Mouse (Mus musculus) liver, embryonic 15.5 days (tissue): ENCODE results near the gene Itga2. TPM values are rescaled to one million over a fixed set of nuclear protein-coding genes. Genes with fewer than 3 reads are reported as not detected.

ENCODE experiments used
- ATAC-seq: fragments of 200-750 bp; cut with Nextera tagmentation; 2 replicates; pipeline ENCODE4 v1.8.0; 2017; ENCODE audit warnings: moderate number of reproducible peaks, mild to moderate bottlenecking, moderate library complexity; ENCODE audit not compliant: insufficient read depth
- H3K27ac ChIP-seq: fragments of 300-500 bp; sonication (generic); replicated peaks from 2 replicates; pipeline ENCODE4 v1.5.1; 2015; ENCODE audit warnings: mild to moderate bottlenecking, inconsistent platforms
- H3K27me3 ChIP-seq: fragments of 300-500 bp; sonication (generic); 2 replicates; pipeline ENCODE4 v1.6.1; 2015; ENCODE audit warnings: mild to moderate bottlenecking, inconsistent platforms
- H3K36me3 ChIP-seq: fragments of 300-500 bp; sonication (generic); replicated peaks from 2 replicates; pipeline ENCODE4 v1.6.1; 2015; ENCODE audit warnings: moderate library complexity, mild to moderate bottlenecking, inconsistent platforms
- H3K4me1 ChIP-seq: fragments of 300-500 bp; sonication (generic); replicated peaks from 2 replicates; pipeline ENCODE4 v1.6.1; 2015; ENCODE audit warnings: inconsistent platforms
- H3K4me2 ChIP-seq: fragments of 300-500 bp; sonication (generic); 2 replicates; pipeline ENCODE4 v1.6.1; 2015; ENCODE audit warnings: moderate library complexity, mild to moderate bottlenecking, inconsistent platforms
- H3K4me3 ChIP-seq: fragments of 300-500 bp; sonication (generic); replicated peaks from 2 replicates; pipeline ENCODE4 v1.5.1; 2015; ENCODE audit warnings: mild to moderate bottlenecking, inconsistent platforms
- H3K9ac ChIP-seq: fragments of 300-500 bp; sonication (generic); 2 replicates; pipeline ENCODE4 v1.6.1; 2015; ENCODE audit warnings: moderate library complexity, mild to moderate bottlenecking, inconsistent platforms
- H3K9me3 ChIP-seq: fragments of 300-500 bp; sonication (generic); replicated peaks from 2 replicates; pipeline ENCODE4 v1.6.1; 2016; ENCODE audit warnings: inconsistent platforms
- WGBS: fragments of 180-500 bp; shearing (Covaris S2); methylation state at CpG from one replicate; pipeline ENCODE4 v1.1.7; 2015; ENCODE audit warnings: mixed read lengths; ENCODE audit not compliant: insufficient replicate concordance; 5-methylcytosine and 5-hydroxymethylcytosine counted together
- polyA plus RNA-seq: library from polyadenylated mRNA; unstranded; fragments of >200 nt; fragmentation: Nextera tagmentation; extraction: Ambion mirVana; gene quantifications from 2 replicates; pipeline ENCODE4 v1.2.1, GENCODE M21; 2015

Gene Itga2
- polyA plus RNA-seq, 1 experiment from 2014 or later = 0.54 TPM

DNA sequence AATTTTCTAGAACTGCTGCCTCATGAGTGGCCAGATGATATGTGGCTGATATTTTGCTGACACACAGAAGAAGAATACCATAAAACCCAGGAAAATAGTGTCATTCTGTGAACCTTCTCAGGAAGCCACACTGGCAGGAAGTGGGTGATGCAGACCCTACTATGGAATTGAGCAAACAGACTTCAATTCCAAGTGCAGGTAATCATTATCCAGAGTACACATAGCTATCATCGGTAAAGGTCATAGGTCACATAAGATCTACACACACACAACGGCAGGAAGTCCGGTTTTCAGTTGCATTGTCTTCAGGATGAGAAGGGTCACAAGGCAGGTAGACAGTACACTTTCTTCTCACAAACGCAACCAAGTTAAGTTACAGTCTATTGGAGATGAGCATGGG lies 16.9 kb downstream of the Itga2 start:
- peak; percentile 51 for ATAC-seq
- Histone ChIP-seq H3K4me3 (no peak overlapping the region), H3K9ac (no peak overlapping the region), H3K27me3 (no peaks in the 10 kb centered on the region), H3K36me3 (no peaks in the 10 kb centered on the region), H3K27ac (no peak overlapping the region), H3K4me2 (0 out of 2 replicates have a peak overlapping the region, but pooled peaks have one; percentile 5), H3K4me1 (peaks cover 4% of the 10 kb centered on the region; the same call in 1 of the 2 replicates), H3K9me3 (no peaks in the 10 kb centered on the region)
- 44% methylated on average over 4 of the region's 4 CpGs for WGBS

- H3K9me3 ChIP-seq = no peaks in the 10 kb centered on the region
- 0 out of 2 replicates have a peak, but pooled peaks have one; percentile 8 for ATAC-seq
- H3K4me2 ChIP-seq = 0 out of 2 replicates have a peak overlapping the region, but pooled peaks have one; percentile 5
- no peak overlapping the region for H3K27ac ChIP-seq
- H3K4me3 ChIP-seq = no peak overlapping the region
- no peaks in the 10 kb centered on the region for H3K36me3 ChIP-seq
- whole genome bisulfite sequencing = 37% methylated on average over 4 of the region's 4 CpGs
- peaks cover 4% of the 10 kb centered on the region; the same call in 1 of the 2 replicates for H3K4me1 ChIP-seq
- H3K27me3 ChIP-seq = no peaks in the 10 kb centered on the region
- H3K9ac ChIP-seq = no peak overlapping the region
Measured at GRCm38 (mm10) chr13:114914559-114914958, 17.3 kb downstream of the Itga2 start.

GRCm38 (mm10) chr13:114910629-114911028 lies 21.3 kb downstream of the Itga2 start:
- no peak overlapping the region for H3K27ac ChIP-seq
- WGBS = 68% methylated on average over 9 of the region's 9 CpGs

DNA sequence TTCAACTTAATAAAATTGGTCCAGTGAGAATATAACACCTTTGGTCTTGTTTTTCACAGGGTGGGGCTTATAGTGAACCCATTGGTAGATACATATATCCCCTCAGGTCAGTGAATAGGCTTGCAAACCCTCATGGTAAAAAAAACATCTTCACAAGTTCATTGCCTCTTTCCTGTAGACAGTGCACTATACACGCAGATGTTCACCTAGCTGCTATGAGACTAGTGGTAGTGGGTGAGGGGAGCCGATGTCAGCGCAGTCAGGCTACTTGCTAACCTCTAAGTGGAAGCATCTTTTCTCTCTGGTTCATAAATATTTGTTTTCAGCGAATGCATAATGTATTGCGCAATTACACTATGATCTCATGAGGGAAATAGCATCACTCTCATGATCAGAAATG lies 22.4 kb downstream of the Itga2 start:
- WGBS = 85% methylated on average over 5 of the region's 5 CpGs
- no peaks in the 10 kb centered on the region for H3K9me3 ChIP-seq
- no peaks in the 10 kb centered on the region for H3K27me3 ChIP-seq
- H3K4me2 ChIP-seq = no peak overlapping the region
- H3K4me1 ChIP-seq = no peaks in the 10 kb centered on the region; the same call in 1 of the 2 replicates
- H3K27ac ChIP-seq = no peak overlapping the region
- no peak overlapping the region for H3K9ac ChIP-seq
- H3K4me3 ChIP-seq = no peak overlapping the region
- ATAC-seq = no peak
- H3K36me3 ChIP-seq = no peaks in the 10 kb centered on the region

More at GRCm38 (mm10) chr13:114910629-114911028, 21.3 kb downstream of the Itga2 start:
- Histone ChIP-seq H3K4me1 (peaks cover 4% of the 10 kb centered on the region; the same call in 1 of the 2 replicates), H3K27me3 (no peaks in the 10 kb centered on the region), H3K4me2 (no peak overlapping the region), H3K4me3 (no peak overlapping the region), H3K9ac (no peak overlapping the region), H3K9me3 (no peaks in the 10 kb centered on the region), H3K36me3 (no peaks in the 10 kb centered on the region)
- ATAC-seq = no peak

GRCm38 (mm10) chr13:114907876-114908275 lies 24.0 kb downstream of the Itga2 start:
- H3K9ac ChIP-seq = no peak overlapping the region
- H3K36me3 ChIP-seq = no peaks in the 10 kb centered on the region
- H3K27me3 ChIP-seq = no peaks in the 10 kb centered on the region
- H3K27ac ChIP-seq = no peak overlapping the region
- 58% methylated on average over 4 of the region's 4 CpGs for WGBS
- ATAC-seq = no peak
- H3K9me3 ChIP-seq = no peaks in the 10 kb centered on the region
- no peaks in the 10 kb centered on the region for H3K4me1 ChIP-seq
- H3K4me3 ChIP-seq = no peak overlapping the region
- no peak overlapping the region for H3K4me2 ChIP-seq

GRCm38 (mm10) chr13:114896751-114897386 lies 35.0 kb downstream of the Itga2 start:
- Histone ChIP-seq H3K27ac (no peak overlapping the region), H3K9ac (no peak overlapping the region), H3K36me3 (no peaks in the 10 kb centered on the region), H3K4me1 (0 out of 2 replicates have a peak, but pooled peaks cover 4% of the 10 kb centered on the region), H3K4me3 (no peak overlapping the region), H3K4me2 (no peak overlapping the region), H3K9me3 (no peaks in the 10 kb centered on the region), H3K27me3 (no peaks in the 10 kb centered on the region)
- no peak for ATAC-seq
- 64% methylated on average over 10 of the region's 10 CpGs for whole genome bisulfite sequencing

DNA sequence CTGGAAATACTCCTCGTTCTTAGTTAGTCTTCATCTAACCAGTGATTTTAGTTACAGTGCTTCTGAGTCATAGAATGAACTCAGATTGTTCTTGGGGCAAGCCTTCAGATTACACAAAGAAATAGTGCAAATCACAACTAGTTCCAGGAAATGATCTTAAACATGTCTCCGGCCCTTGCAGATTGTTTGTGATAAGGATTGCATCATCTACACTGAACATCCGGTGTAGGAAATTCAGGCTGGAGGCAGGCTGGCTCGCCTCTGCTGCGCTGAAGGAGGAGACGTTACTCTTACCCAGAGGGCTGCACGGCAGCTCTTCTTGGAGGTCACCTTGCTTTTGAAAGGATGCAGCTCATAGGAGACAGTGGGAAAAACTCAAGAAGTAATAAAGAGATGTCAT lies 36.0 kb downstream of the Itga2 start:
- WGBS = 14% methylated on average over 7 of the region's 7 CpGs
- H3K9ac ChIP-seq = no peak overlapping the region
- 0 out of 2 replicates have a peak, but pooled peaks cover 4% of the 10 kb centered on the region for H3K4me1 ChIP-seq
- H3K9me3 ChIP-seq = no peaks in the 10 kb centered on the region
- H3K36me3 ChIP-seq = no peaks in the 10 kb centered on the region
- ATAC-seq = no peak
- H3K4me3 ChIP-seq = no peak overlapping the region
- H3K4me2 ChIP-seq = no peak overlapping the region
- H3K27me3 ChIP-seq = no peaks in the 10 kb centered on the region
- H3K27ac ChIP-seq = no peak overlapping the region

- Histone ChIP-seq H3K9ac (no peak overlapping the region), H3K27me3 (no peaks in the 10 kb centered on the region), H3K4me3 (no peak overlapping the region), H3K9me3 (no peaks in the 10 kb centered on the region), H3K4me1 (0 out of 2 replicates have a peak, but pooled peaks cover 4% of the 10 kb centered on the region), H3K4me2 (no peak overlapping the region), H3K27ac (no peak overlapping the region), H3K36me3 (no peaks in the 10 kb centered on the region)
- no peak for ATAC-seq
Measured at GRCm38 (mm10) chr13:114894718-114895117, 37.2 kb downstream of the Itga2 start.

DNA sequence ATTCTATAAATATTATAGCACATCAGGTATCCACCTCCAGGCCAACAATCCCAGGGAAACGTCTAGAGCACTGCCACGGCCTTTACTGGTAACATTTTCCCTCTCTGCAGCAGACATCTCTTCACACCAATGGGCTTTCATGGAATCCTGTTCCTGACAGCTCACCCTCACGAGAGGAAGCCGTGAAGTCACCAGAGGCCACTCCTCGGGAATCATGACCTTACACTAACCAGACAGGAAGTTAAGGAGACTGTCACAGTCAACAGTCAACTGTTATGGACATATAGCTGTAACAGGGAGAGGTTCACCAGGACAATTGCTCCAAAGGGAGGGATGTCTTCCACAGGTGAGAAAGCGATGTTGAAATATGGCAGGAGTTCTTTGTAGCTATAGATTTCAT lies 40.2 kb downstream of the Itga2 start:
- H3K27me3 ChIP-seq = no peaks in the 10 kb centered on the region
- no peak overlapping the region for H3K9ac ChIP-seq
- no peaks in the 10 kb centered on the region for H3K36me3 ChIP-seq
- 0 out of 2 replicates have a peak, but pooled peaks cover 4% of the 10 kb centered on the region for H3K4me1 ChIP-seq
- no peak for ATAC-seq
- H3K9me3 ChIP-seq = no peaks in the 10 kb centered on the region
- no peak overlapping the region for H3K27ac ChIP-seq
- no peak overlapping the region for H3K4me3 ChIP-seq
- WGBS = 44% methylated on average over 6 of the region's 6 CpGs
- no peak overlapping the region for H3K4me2 ChIP-seq

- no peak for ATAC-seq
- Histone ChIP-seq H3K4me3 (no peak overlapping the region), H3K9ac (no peak overlapping the region), H3K4me2 (no peak overlapping the region), H3K4me1 (no peaks in the 10 kb centered on the region), H3K36me3 (no peaks in the 10 kb centered on the region), H3K27me3 (no peaks in the 10 kb centered on the region), H3K27ac (no peak overlapping the region), H3K9me3 (no peaks in the 10 kb centered on the region)
- 60% methylated on average over 6 of the region's 6 CpGs for WGBS
Measured at GRCm38 (mm10) chr13:114887695-114888094, 44.2 kb downstream of the Itga2 start.

GRCm38 (mm10) chr13:114887293-114887692 lies 44.6 kb downstream of the Itga2 start:
- no peak for ATAC-seq
- H3K9ac ChIP-seq = no peak overlapping the region
- H3K9me3 ChIP-seq = no peaks in the 10 kb centered on the region
- 51% methylated on average over 4 of the region's 4 CpGs for WGBS
- no peak overlapping the region for H3K4me3 ChIP-seq
- no peaks in the 10 kb centered on the region for H3K4me1 ChIP-seq
- no peaks in the 10 kb centered on the region for H3K27me3 ChIP-seq
- H3K4me2 ChIP-seq = no peak overlapping the region
- no peaks in the 10 kb centered on the region for H3K36me3 ChIP-seq
- H3K27ac ChIP-seq = no peak overlapping the region

- H3K4me3 ChIP-seq = no peak overlapping the region
- H3K27me3 ChIP-seq = no peaks in the 10 kb centered on the region
- no peaks in the 10 kb centered on the region for H3K36me3 ChIP-seq
- 18% methylated on average over 9 of the region's 9 CpGs for WGBS
- H3K9me3 ChIP-seq = no peaks in the 10 kb centered on the region
- no peak for ATAC-seq
- H3K4me2 ChIP-seq = no peak overlapping the region
- no peaks in the 10 kb centered on the region for H3K4me1 ChIP-seq
- H3K9ac ChIP-seq = no peak overlapping the region
- no peak overlapping the region for H3K27ac ChIP-seq
Measured at GRCm38 (mm10) chr13:114885171-114885570, 46.7 kb downstream of the Itga2 start.
